Mouse (Mus musculus) embryonic facial prominence, embryonic 11.5 days (tissue): ENCODE results near the gene Tnrc18. TPM values are rescaled to one million over a fixed set of nuclear protein-coding genes. Genes with fewer than 3 reads are reported as not detected.
"Not testable (repeated sequence)": the region's sequence is repeated elsewhere in the genome, so short reads cannot be mapped to it uniquely, and the experiment has no call there.

ENCODE experiments used
- ATAC-seq: fragments of 200-750 bp; cut with Nextera tagmentation; replicated peaks from 2 replicates; pipeline ENCODE4 v1.8.0; 2017; ENCODE audit warnings: low read depth; ENCODE audit not compliant: insufficient number of reproducible peaks, low FRiP score, low TSS enrichment
- DNase-seq: peaks from one replicate; pipeline ENCODE4 v3.0.0-alpha.2; 2015; ENCODE audit warnings: low spot score
- H3K27ac ChIP-seq: fragments of 300-500 bp; sonication (generic); replicated peaks from 2 replicates; pipeline ENCODE4 v1.5.1; 2014; ENCODE audit warnings: mild to moderate bottlenecking, low read depth, low read length, control low read depth
- H3K27me3 ChIP-seq: fragments of 300-500 bp; sonication (generic); 2 replicates; pipeline ENCODE4 v1.6.1; 2014; ENCODE audit warnings: mild to moderate bottlenecking, low read length, moderate library complexity, mixed read lengths; ENCODE audit not compliant: control insufficient read depth, insufficient read depth
- H3K36me3 ChIP-seq: fragments of 300-500 bp; sonication (generic); replicated peaks from 2 replicates; pipeline ENCODE4 v1.6.1; 2014; ENCODE audit warnings: low read depth, mild to moderate bottlenecking, low read length, moderate library complexity, mixed read lengths; ENCODE audit not compliant: control insufficient read depth, insufficient read depth
- H3K4me1 ChIP-seq: fragments of 300-500 bp; sonication (generic); 2 replicates; pipeline ENCODE4 v1.6.1; 2014; ENCODE audit warnings: low read length, mixed read lengths; ENCODE audit not compliant: control insufficient read depth, insufficient read depth
- H3K4me2 ChIP-seq: fragments of 300-500 bp; sonication (generic); 2 replicates; pipeline ENCODE4 v1.6.1; 2014; ENCODE audit warnings: low read depth, mild to moderate bottlenecking, control low read depth, low read length, moderate library complexity
- H3K4me3 ChIP-seq: fragments of 300-500 bp; sonication (generic); 2 replicates; pipeline ENCODE4 v1.5.1; 2014; ENCODE audit warnings: low read depth, low read length, control low read depth
- H3K9ac ChIP-seq: fragments of 300-500 bp; sonication (generic); replicated peaks from 2 replicates; pipeline ENCODE4 v1.6.1; 2014; ENCODE audit warnings: mild to moderate bottlenecking, control low read depth, low read length
- H3K9me3 ChIP-seq: fragments of 300-500 bp; sonication (generic); replicated peaks from 2 replicates; pipeline ENCODE4 v1.6.1; 2016; ENCODE audit warnings: mild to moderate bottlenecking, low read length, inconsistent platforms, mixed read lengths; ENCODE audit not compliant: control insufficient read depth
- WGBS: fragments of 180-500 bp; shearing (Covaris S2); extraction: QIAGEN DNeasy Blood & Tissue Kit; methylation state at CpG from one replicate; pipeline ENCODE4 v1.1.7; 2014; 5-methylcytosine and 5-hydroxymethylcytosine counted together
- polyA plus RNA-seq: library from polyadenylated mRNA; unstranded; fragments of >200 nt; fragmentation: Nextera tagmentation; extraction: Ambion mirVana; gene quantifications from 2 replicates; pipeline ENCODE4 v1.2.1, GENCODE M21; 2014

Gene Tnrc18
- polyA plus RNA-seq, 1 experiment from 2014 or later = 26.4 TPM

GRCm38 (mm10) chr5:142848911-142849310 is 31.4 kb upstream of the Tnrc18 start:
- 96% methylated on average over 7 of the region's 7 CpGs for WGBS
- H3K4me3 ChIP-seq = no peak overlapping the region
- no peaks in the 10 kb centered on the region for H3K4me1 ChIP-seq
- no peak overlapping the region for H3K4me2 ChIP-seq
- H3K27ac ChIP-seq = no peak overlapping the region
- no peaks in the 10 kb centered on the region for H3K9me3 ChIP-seq
- ATAC-seq (no peak), DNase-seq (no peak)
- no peaks in the 10 kb centered on the region for H3K27me3 ChIP-seq
- H3K9ac ChIP-seq = no peak overlapping the region
- no peaks in the 10 kb centered on the region for H3K36me3 ChIP-seq

DNA sequence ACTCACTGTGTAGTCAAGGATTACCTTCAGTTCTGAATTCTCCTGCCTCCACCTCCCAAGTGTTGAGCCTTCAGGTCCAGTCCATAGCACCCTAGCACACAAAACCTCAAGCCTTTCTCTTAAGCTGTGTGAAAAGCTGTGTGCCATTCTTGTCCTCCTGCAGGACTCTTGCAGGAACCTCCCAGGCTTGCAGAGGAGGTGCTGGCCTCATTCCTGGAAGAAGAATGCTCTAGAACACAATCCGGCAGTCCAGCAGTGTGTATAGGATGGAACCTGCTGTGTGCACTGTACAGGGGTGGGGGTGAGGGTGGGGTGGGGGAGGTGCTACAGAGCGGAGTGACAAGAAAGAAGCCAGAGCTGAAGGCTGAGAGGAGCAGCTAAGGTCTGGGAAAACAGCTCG is 30.7 kb upstream of the Tnrc18 start:
- H3K27me3 ChIP-seq = no peaks in the 10 kb centered on the region
- H3K9me3 ChIP-seq = no peaks in the 10 kb centered on the region
- H3K27ac ChIP-seq = no peak overlapping the region
- H3K4me3 ChIP-seq = no peak overlapping the region
- H3K9ac ChIP-seq = no peak overlapping the region
- no peaks in the 10 kb centered on the region for H3K4me1 ChIP-seq
- 84% methylated on average over 3 of the region's 3 CpGs for WGBS
- ATAC-seq = no peak
- H3K4me2 ChIP-seq = no peak overlapping the region
- no peak for DNase-seq
- H3K36me3 ChIP-seq = no peaks in the 10 kb centered on the region

- 67% methylated on average over 8 of the region's 8 CpGs for WGBS
- no peaks in the 10 kb centered on the region for H3K27me3 ChIP-seq
These were observed 27.0 kb upstream of the Tnrc18 start for GRCm38 (mm10) chr5:142844467-142844866.

GRCm38 (mm10) chr5:142842137-142842642 is 24.7 kb upstream of the Tnrc18 start:
- no peak overlapping the region for H3K27ac ChIP-seq

More at GRCm38 (mm10) chr5:142844467-142844866, 27.0 kb upstream of the Tnrc18 start:
- ATAC-seq (no peak), DNase-seq (no peak)
- H3K4me2 ChIP-seq = no peak overlapping the region
- no peak overlapping the region for H3K27ac ChIP-seq
- no peaks in the 10 kb centered on the region; the same call in 1 of the 2 replicates for H3K4me1 ChIP-seq
- H3K36me3 ChIP-seq = no peaks in the 10 kb centered on the region
- no peak overlapping the region for H3K4me3 ChIP-seq
- H3K9ac ChIP-seq = no peak overlapping the region
- no peaks in the 10 kb centered on the region for H3K9me3 ChIP-seq

GRCm38 (mm10) chr5:142841372-142842136 is 24.1 kb upstream of the Tnrc18 start:
- Histone ChIP-seq H3K4me3 (no peak overlapping the region), H3K27ac (no peak overlapping the region), H3K9me3 (no peaks in the 10 kb centered on the region), H3K36me3 (no peaks in the 10 kb centered on the region), H3K4me1 (no peaks in the 10 kb centered on the region; the same call in 1 of the 2 replicates), H3K27me3 (no peaks in the 10 kb centered on the region), H3K4me2 (no peak overlapping the region), H3K9ac (no peak overlapping the region)
- DNase-seq (no peak), ATAC-seq (no peak)
- 83% methylated on average over 8 of the region's 8 CpGs for WGBS

More at GRCm38 (mm10) chr5:142842137-142842642, 24.7 kb upstream of the Tnrc18 start:
- ATAC-seq = peak; percentile 64; the same call in 1 of the 2 replicates
- DNase-seq = peak; percentile 56
- H3K9me3 ChIP-seq = no peaks in the 10 kb centered on the region
- no peaks in the 10 kb centered on the region for H3K36me3 ChIP-seq
- H3K4me3 ChIP-seq = no peak overlapping the region
- no peaks in the 10 kb centered on the region; the same call in 1 of the 2 replicates for H3K4me1 ChIP-seq
- H3K27me3 ChIP-seq = no peaks in the 10 kb centered on the region
- WGBS = 13% methylated on average over 7 of the region's 7 CpGs
- no peak overlapping the region for H3K9ac ChIP-seq
- no peak overlapping the region for H3K4me2 ChIP-seq

- not testable (repeated sequence) for H3K9me3 ChIP-seq, H3K4me3 ChIP-seq, H3K4me1 ChIP-seq, H3K27me3 ChIP-seq, ATAC-seq, H3K9ac ChIP-seq, H3K36me3 ChIP-seq, DNase-seq, H3K4me2 ChIP-seq, H3K27ac ChIP-seq
- 92% methylated on average over 2 of the region's 2 CpGs for WGBS
These were observed 20.0 kb upstream of the Tnrc18 start for GRCm38 (mm10) chr5:142837427-142837826.

GRCm38 (mm10) chr5:142836891-142837290 is 19.4 kb upstream of the Tnrc18 start:
- no peaks in the 10 kb centered on the region for H3K9me3 ChIP-seq
- H3K4me2 ChIP-seq = no peak overlapping the region
- no peaks in the 10 kb centered on the region for H3K4me1 ChIP-seq
- no peak for ATAC-seq
- H3K4me3 ChIP-seq = no peak overlapping the region
- H3K27ac ChIP-seq = no peak overlapping the region
- no peak for DNase-seq
- H3K9ac ChIP-seq = no peak overlapping the region
- no peaks in the 10 kb centered on the region for H3K27me3 ChIP-seq
- no peaks in the 10 kb centered on the region for H3K36me3 ChIP-seq
- WGBS = 63% methylated on average over 6 of the region's 6 CpGs

DNA sequence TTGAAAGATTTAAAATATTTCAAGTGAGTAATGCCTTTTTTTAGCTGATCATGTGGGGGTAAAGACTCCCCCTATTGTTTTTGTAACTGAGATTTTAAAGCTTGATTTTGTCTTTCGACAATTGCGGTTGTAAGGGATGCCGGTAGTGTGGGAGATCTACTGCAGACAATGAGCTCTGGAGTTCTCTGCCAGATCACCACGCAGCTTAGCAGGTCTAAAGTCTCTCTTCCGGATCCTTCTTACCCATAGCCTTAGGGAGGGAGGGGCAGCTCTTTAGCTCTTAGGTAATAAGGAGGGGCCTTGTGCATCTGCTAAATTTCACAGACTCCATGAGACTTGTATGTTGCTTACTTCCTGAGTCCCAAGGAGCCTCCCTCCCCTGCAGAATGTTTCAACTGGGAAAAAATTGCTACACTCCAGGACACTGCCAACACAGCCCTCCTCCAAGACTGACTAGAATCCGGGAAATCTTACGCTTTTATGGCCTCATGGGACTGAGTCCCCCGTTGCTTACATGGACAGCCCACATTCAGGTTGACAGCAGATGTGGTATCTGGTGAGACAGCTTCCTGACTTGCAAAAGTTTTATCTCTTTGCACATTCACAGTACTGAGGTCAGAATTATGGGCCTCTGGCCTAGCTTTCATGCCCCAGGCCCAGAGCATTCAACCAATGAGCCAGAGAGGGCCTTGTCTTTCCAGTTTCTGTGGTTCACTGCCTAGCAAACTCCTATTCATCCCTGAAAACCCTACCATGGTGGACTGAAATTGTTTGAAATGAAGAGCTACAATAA is 16.4 kb upstream of the Tnrc18 start:
- Histone ChIP-seq H3K9me3 (no peaks in the 10 kb centered on the region), H3K4me1 (no peaks in the 10 kb centered on the region), H3K4me3 (no peak overlapping the region), H3K4me2 (no peak overlapping the region), H3K27me3 (no peaks in the 10 kb centered on the region), H3K27ac (no peak overlapping the region), H3K9ac (no peak overlapping the region), H3K36me3 (no peaks in the 10 kb centered on the region)
- DNase-seq (no peak), ATAC-seq (no peak)
- WGBS = 69% methylated on average over 8 of the region's 8 CpGs
